Mouse (Mus musculus): Measurements from ENCODE around the gene Spsb1.
A peak's percentile ranks its signal among the peaks of the same experiment; 100 is the strongest.

GRCm38 (mm10) chr4:149870412-149870811, 84.4 kb downstream of the Spsb1 start:
- peak; percentile 63 for TF ChIP-seq CTCF (IDR thresholded peaks at IDR 0.05; ENCODE audit: low read depth)
- TF ChIP-seq EP300 (IDR thresholded peaks at IDR 0.05; ENCODE audit: low read depth), result no peak

Measured in liver, embryonic 14.5 days (tissue).